Mouse (Mus musculus): ENCODE measurements around the gene Ppip5k1. TPM values are rescaled to one million over a fixed set of nuclear protein-coding genes. Genes with fewer than 3 reads are reported as not detected.

Gene Ppip5k1
- polyA plus RNA-seq, 1 experiment from 2014 or later: 10.8 TPM

GRCm38 (mm10) chr2:121300036-121300435 is 55.2 kb downstream of the Ppip5k1 start:
- no peaks in the 10 kb centered on the region for H3K9me3 ChIP-seq (ENCODE audit: low read depth, low read length)
- TF ChIP-seq CTCF (IDR thresholded peaks at IDR 0.05; ENCODE audit: low read depth): no peak
- H3K27ac ChIP-seq (ENCODE audit: low read depth): no peak overlapping the region
- peaks cover 17% of the 10 kb centered on the region; the same call in 1 of the 2 replicates for H3K27me3 ChIP-seq (ENCODE audit: insufficient read depth, low read length)
- DNase-seq (no peak), ATAC-seq (ENCODE audit: insufficient read depth) (no peak)
- H3K4me2 ChIP-seq: no peak overlapping the region
- no peak overlapping the region for H3K9ac ChIP-seq
- 0 out of 2 replicates have a peak, but pooled peaks cover 3% of the 10 kb centered on the region for H3K36me3 ChIP-seq (ENCODE audit: insufficient read depth)
- 0 out of 2 replicates have a peak, but pooled peaks cover 6% of the 10 kb centered on the region for H3K4me1 ChIP-seq (ENCODE audit: insufficient read depth)
- WGBS: 58% methylated on average over 10 of the region's 10 CpGs
- H3K4me3 ChIP-seq (ENCODE audit: low read depth, low read length): no peak overlapping the region

- H3K4me1 ChIP-seq (ENCODE audit: insufficient read depth): peaks cover 11% of the 10 kb centered on the region
- H3K36me3 ChIP-seq (ENCODE audit: insufficient read depth): 0 out of 2 replicates have a peak, but pooled peaks cover 3% of the 10 kb centered on the region
- WGBS: 83% methylated on average over 17 of the region's 17 CpGs
- H3K27ac ChIP-seq (ENCODE audit: low read depth): no peak overlapping the region
- no peak for DNase-seq
- no peak for TF ChIP-seq CTCF (IDR thresholded peaks at IDR 0.05; ENCODE audit: low read depth)
- H3K4me2 ChIP-seq: no peak overlapping the region
- ATAC-seq (ENCODE audit: insufficient read depth): no peak
- H3K9ac ChIP-seq: no peak overlapping the region
- H3K4me3 ChIP-seq (ENCODE audit: low read depth, low read length): no peak overlapping the region
- H3K27me3 ChIP-seq (ENCODE audit: insufficient read depth, low read length): peaks cover 17% of the 10 kb centered on the region; the same call in 1 of the 2 replicates
- H3K9me3 ChIP-seq (ENCODE audit: low read depth, low read length): no peaks in the 10 kb centered on the region
These were observed 55.7 kb downstream of the Ppip5k1 start for GRCm38 (mm10) chr2:121299471-121299870.

GRCm38 (mm10) chr2:121298131-121298530 is 57.1 kb downstream of the Ppip5k1 start:
- H3K4me1 ChIP-seq (ENCODE audit: insufficient read depth): peaks cover 17% of the 10 kb centered on the region
- no peaks in the 10 kb centered on the region for H3K9me3 ChIP-seq (ENCODE audit: low read depth, low read length)
- WGBS: 9% methylated on average over 8 of the region's 8 CpGs
- no peak overlapping the region for H3K4me3 ChIP-seq (ENCODE audit: low read depth, low read length)
- H3K9ac ChIP-seq: no peak overlapping the region
- ATAC-seq (ENCODE audit: insufficient read depth) (no peak), DNase-seq (peak; percentile 24)
- H3K27me3 ChIP-seq (ENCODE audit: insufficient read depth, low read length): peaks cover 17% of the 10 kb centered on the region; the same call in 1 of the 2 replicates
- H3K36me3 ChIP-seq (ENCODE audit: insufficient read depth): 0 out of 2 replicates have a peak, but pooled peaks cover 3% of the 10 kb centered on the region
- TF ChIP-seq CTCF (IDR thresholded peaks at IDR 0.05; ENCODE audit: low read depth): no peak
- no peak overlapping the region for H3K27ac ChIP-seq (ENCODE audit: low read depth)
- H3K4me2 ChIP-seq: 0 out of 2 replicates have a peak overlapping the region, but pooled peaks have one; percentile 18

- WGBS: 18% methylated on average over 9 of the region's 9 CpGs
- Histone ChIP-seq H3K36me3 (ENCODE audit: insufficient read depth) (0 out of 2 replicates have a peak, but pooled peaks cover 3% of the 10 kb centered on the region), H3K9me3 (ENCODE audit: low read depth, low read length) (no peaks in the 10 kb centered on the region), H3K27me3 (ENCODE audit: insufficient read depth, low read length) (peaks cover 17% of the 10 kb centered on the region; the same call in 1 of the 2 replicates), H3K4me2 (0 out of 2 replicates have a peak overlapping the region, but pooled peaks have one; percentile 18), H3K9ac (no peak overlapping the region), H3K4me1 (ENCODE audit: insufficient read depth) (peaks cover 17% of the 10 kb centered on the region), H3K4me3 (ENCODE audit: low read depth, low read length) (no peak overlapping the region), H3K27ac (ENCODE audit: low read depth) (no peak overlapping the region)
- ATAC-seq (ENCODE audit: insufficient read depth) (no peak), DNase-seq (no peak)
- TF ChIP-seq CTCF (IDR thresholded peaks at IDR 0.05; ENCODE audit: low read depth): no peak
These were observed 57.5 kb downstream of the Ppip5k1 start for GRCm38 (mm10) chr2:121297701-121298100.

GRCm38 (mm10) chr2:121296754-121297231 is 58.4 kb downstream of the Ppip5k1 start:
- peaks cover 17% of the 10 kb centered on the region; the same call in 1 of the 2 replicates for H3K27me3 ChIP-seq (ENCODE audit: insufficient read depth, low read length)
- WGBS: 16% methylated on average over 6 of the region's 6 CpGs
- H3K27ac ChIP-seq (ENCODE audit: low read depth): no peak overlapping the region
- H3K9ac ChIP-seq: no peak overlapping the region
- peak overlapping the region; percentile 75 for H3K4me2 ChIP-seq
- H3K4me1 ChIP-seq (ENCODE audit: insufficient read depth): peaks cover 17% of the 10 kb centered on the region
- no peak for ATAC-seq (ENCODE audit: insufficient read depth)
- no peak for TF ChIP-seq CTCF (IDR thresholded peaks at IDR 0.05; ENCODE audit: low read depth)
- H3K9me3 ChIP-seq (ENCODE audit: low read depth, low read length): no peaks in the 10 kb centered on the region
- H3K36me3 ChIP-seq (ENCODE audit: insufficient read depth): no peaks in the 10 kb centered on the region
- H3K4me3 ChIP-seq (ENCODE audit: low read depth, low read length): peak overlapping the region; percentile 32
- DNase-seq: no peak

- ATAC-seq (ENCODE audit: insufficient read depth) (peak; percentile 29; the same call in 1 of the 2 replicates), DNase-seq (peak; percentile 57)
- H3K4me3 ChIP-seq (ENCODE audit: low read depth, low read length): peak overlapping the region; percentile 32
- H3K36me3 ChIP-seq (ENCODE audit: insufficient read depth): no peaks in the 10 kb centered on the region
- peaks cover 17% of the 10 kb centered on the region for H3K4me1 ChIP-seq (ENCODE audit: insufficient read depth)
- no peak overlapping the region for H3K27ac ChIP-seq (ENCODE audit: low read depth)
- H3K9ac ChIP-seq: peak overlapping the region; percentile 30
- H3K27me3 ChIP-seq (ENCODE audit: insufficient read depth, low read length): peaks cover 19% of the 10 kb centered on the region; the same call in 1 of the 2 replicates
- peak overlapping the region; percentile 75 for H3K4me2 ChIP-seq
- no peaks in the 10 kb centered on the region for H3K9me3 ChIP-seq (ENCODE audit: low read depth, low read length)
- no peak for TF ChIP-seq CTCF (IDR thresholded peaks at IDR 0.05; ENCODE audit: low read depth)
- WGBS: under 1% methylated on average over 15 of the region's 15 CpGs
These were observed 59.3 kb downstream of the Ppip5k1 start for GRCm38 (mm10) chr2:121295608-121296571.
